Mouse (Mus musculus) liver, postnatal 0 days (tissue): ENCODE results near the gene Wwox. TPM values are rescaled to one million over a fixed set of nuclear protein-coding genes. Genes with fewer than 3 reads are reported as not detected.

ENCODE experiments used
- ATAC-seq: fragments of 200-750 bp; cut with Nextera tagmentation; 2 replicates; pipeline ENCODE4 v1.8.0; 2017; ENCODE audit warnings: mild to moderate bottlenecking, moderate library complexity
- DNase-seq: peaks from one replicate; pipeline ENCODE4 v3.0.0-alpha.2; 2016
- H3K27ac ChIP-seq: fragments of 300-500 bp; sonication (generic); 2 replicates; pipeline ENCODE4 v1.5.1; 2014; ENCODE audit warnings: antibody characterized with exemption, moderate library complexity, mild to moderate bottlenecking, low read depth
- H3K27me3 ChIP-seq: fragments of 300-500 bp; sonication (generic); 2 replicates; pipeline ENCODE4 v1.6.1; 2014; ENCODE audit warnings: low read length, control low read depth, mixed read lengths; ENCODE audit not compliant: insufficient read depth
- H3K36me3 ChIP-seq: fragments of 300-500 bp; sonication (generic); replicated peaks from 2 replicates; pipeline ENCODE4 v1.6.1; 2014; ENCODE audit warnings: mild to moderate bottlenecking, control low read depth, low read length, moderate library complexity, mixed read lengths; ENCODE audit not compliant: insufficient read depth
- H3K4me1 ChIP-seq: fragments of 300-500 bp; sonication (generic); 2 replicates; pipeline ENCODE4 v1.6.1; 2014; ENCODE audit warnings: antibody characterized with exemption, mild to moderate bottlenecking, control low read depth; ENCODE audit not compliant: insufficient read depth
- H3K4me2 ChIP-seq: fragments of 300-500 bp; sonication (generic); 2 replicates; pipeline ENCODE4 v1.6.1; 2014; ENCODE audit warnings: low read depth, mild to moderate bottlenecking, low read length, moderate library complexity, mixed read lengths
- H3K4me3 ChIP-seq: fragments of 300-500 bp; sonication (generic); 2 replicates; pipeline ENCODE4 v1.5.1; 2014; ENCODE audit warnings: low read depth, low read length
- H3K9ac ChIP-seq: fragments of 300-500 bp; sonication (generic); replicated peaks from 2 replicates; pipeline ENCODE4 v1.6.1; 2014; ENCODE audit warnings: mild to moderate bottlenecking, moderate library complexity
- H3K9me3 ChIP-seq: fragments of 300-500 bp; sonication (generic); 2 replicates; pipeline ENCODE4 v1.6.1; 2016; ENCODE audit warnings: mild to moderate bottlenecking, control low read depth, low read length, mixed read lengths
- CTCF ChIP-seq: sonication (generic); IDR thresholded peaks from 2 replicates; pipeline ENCODE4 v1.5.1; 2016; ENCODE audit warnings: antibody characterized with exemption, low read depth
- EP300 ChIP-seq: IDR thresholded peaks from 2 replicates; pipeline ENCODE4 v1.6.1; 2016; ENCODE audit warnings: antibody characterized with exemption, low read depth, mild to moderate bottlenecking
- WGBS: fragments of 180-500 bp; shearing (Covaris S2); extraction: QIAGEN DNeasy Blood & Tissue Kit; methylation state at CpG from one replicate; pipeline ENCODE4 v1.1.7; 2014; ENCODE audit not compliant: insufficient replicate concordance; 5-methylcytosine and 5-hydroxymethylcytosine counted together
- polyA plus RNA-seq: library from polyadenylated mRNA; unstranded; fragments of >200 nt; fragmentation: Nextera tagmentation; extraction: Ambion mirVana; gene quantifications from 2 replicates; pipeline ENCODE4 v1.2.1, GENCODE M21; 2015

Gene Wwox
- polyA plus RNA-seq, 1 experiment from 2014 or later, result 3.9 TPM

DNA sequence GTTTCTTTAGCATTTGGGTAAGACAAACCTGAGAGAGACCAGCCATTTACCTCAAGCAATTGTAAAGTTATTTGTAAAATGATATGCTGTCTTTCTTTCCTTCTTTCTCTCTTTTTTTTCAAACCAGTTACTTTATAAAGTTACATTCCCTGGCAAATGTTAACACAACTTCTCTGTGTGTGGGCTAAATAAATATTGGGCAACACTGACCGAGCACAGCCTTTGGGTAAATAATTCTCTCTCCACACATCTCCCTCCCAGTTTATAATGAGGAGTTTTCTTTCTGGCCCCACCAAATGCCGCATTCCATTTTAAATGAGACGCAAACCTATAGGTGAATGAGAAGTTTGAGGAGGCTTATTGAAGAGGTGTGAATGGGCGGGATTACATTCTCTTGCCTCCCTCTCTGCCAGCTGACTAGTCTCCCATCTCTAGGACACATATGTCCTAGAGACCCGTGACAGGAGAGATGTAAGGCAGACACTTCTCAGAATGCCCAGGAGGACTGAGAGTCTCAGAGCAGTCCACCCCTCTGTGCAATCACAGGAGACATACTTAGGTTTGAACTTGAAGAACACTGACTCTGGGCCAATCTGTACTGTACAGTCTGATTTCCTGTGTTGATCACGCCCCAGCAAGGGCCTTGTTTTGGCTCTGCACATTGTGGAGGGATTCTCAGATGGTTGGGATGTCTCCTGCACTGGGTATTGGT is 116.2 kb downstream of the Wwox start:
- WGBS, result 50% methylated on average over 6 of the region's 6 CpGs
- Histone ChIP-seq H3K4me2 (peak overlapping the region; percentile 24; the same call in 1 of the 2 replicates), H3K4me1 (peaks cover 9% of the 10 kb centered on the region), H3K27ac (peak overlapping the region; percentile 76), H3K27me3 (no peaks in the 10 kb centered on the region), H3K4me3 (no peak overlapping the region), H3K9me3 (no peaks in the 10 kb centered on the region), H3K9ac (no peak overlapping the region), H3K36me3 (no peaks in the 10 kb centered on the region)
- no peak for TF ChIP-seq EP300
- no peak for TF ChIP-seq CTCF
- ATAC-seq, result peak; percentile 75
- DNase-seq, result no peak

DNA sequence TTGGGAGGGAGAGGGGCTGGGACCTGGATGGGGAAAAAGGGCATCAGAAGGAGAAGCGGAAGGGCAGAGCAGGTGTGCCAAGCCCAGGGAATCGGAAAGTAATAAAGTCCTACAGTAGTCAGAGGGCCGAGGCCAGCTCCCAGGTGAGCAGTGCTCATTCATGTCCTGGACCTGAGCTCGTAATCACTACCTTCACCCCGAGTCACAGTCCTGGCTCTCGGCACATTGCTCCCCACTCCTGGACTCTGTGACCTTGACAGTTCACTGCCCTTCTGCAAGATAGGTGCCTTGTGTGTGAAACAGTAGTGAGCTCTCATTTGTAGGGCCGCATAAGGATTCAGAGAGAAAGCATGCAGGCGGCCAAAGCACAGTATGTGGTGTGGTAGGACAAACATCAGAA is 121.7 kb downstream of the Wwox start:
- Histone ChIP-seq H3K4me3 (no peak overlapping the region), H3K27me3 (no peaks in the 10 kb centered on the region), H3K9me3 (no peaks in the 10 kb centered on the region), H3K9ac (no peak overlapping the region), H3K4me1 (peaks cover under 1% of the 10 kb centered on the region), H3K27ac (no peak overlapping the region), H3K36me3 (no peaks in the 10 kb centered on the region), H3K4me2 (no peak overlapping the region)
- WGBS, result 57% methylated on average over 8 of the region's 8 CpGs
- ATAC-seq, result peak; percentile 23; the same call in 1 of the 2 replicates
- DNase-seq, result no peak
- TF ChIP-seq EP300 (no peak), CTCF (no peak)

DNA sequence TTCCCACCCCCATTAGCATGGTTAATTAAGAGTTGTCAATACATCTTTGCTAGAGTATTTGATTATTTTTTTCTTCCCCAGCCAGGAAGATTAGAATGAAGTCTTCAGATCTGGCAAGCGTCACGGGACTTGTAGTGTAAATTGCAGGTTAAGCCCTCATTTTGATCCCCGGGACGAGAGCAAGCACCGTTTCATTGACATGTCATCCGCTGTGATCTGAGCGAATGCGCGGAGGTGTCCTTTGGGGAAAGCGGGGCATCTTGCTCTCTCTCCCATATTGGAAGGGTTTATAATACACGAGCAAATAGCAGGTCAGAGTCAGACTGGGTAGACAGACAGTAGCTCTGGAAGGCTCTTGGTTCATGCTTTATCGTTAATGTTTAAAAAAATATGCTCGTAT is 123.0 kb downstream of the Wwox start:
- no peaks in the 10 kb centered on the region for H3K9me3 ChIP-seq
- H3K4me3 ChIP-seq, result no peak overlapping the region
- no peaks in the 10 kb centered on the region for H3K4me1 ChIP-seq
- WGBS, result 87% methylated on average over 13 of the region's 13 CpGs
- DNase-seq, result no peak
- H3K9ac ChIP-seq, result no peak overlapping the region
- no peak overlapping the region for H3K4me2 ChIP-seq
- no peak for ATAC-seq
- H3K27ac ChIP-seq, result no peak overlapping the region
- H3K27me3 ChIP-seq, result no peaks in the 10 kb centered on the region
- no peak for TF ChIP-seq CTCF
- H3K36me3 ChIP-seq, result no peaks in the 10 kb centered on the region

DNA sequence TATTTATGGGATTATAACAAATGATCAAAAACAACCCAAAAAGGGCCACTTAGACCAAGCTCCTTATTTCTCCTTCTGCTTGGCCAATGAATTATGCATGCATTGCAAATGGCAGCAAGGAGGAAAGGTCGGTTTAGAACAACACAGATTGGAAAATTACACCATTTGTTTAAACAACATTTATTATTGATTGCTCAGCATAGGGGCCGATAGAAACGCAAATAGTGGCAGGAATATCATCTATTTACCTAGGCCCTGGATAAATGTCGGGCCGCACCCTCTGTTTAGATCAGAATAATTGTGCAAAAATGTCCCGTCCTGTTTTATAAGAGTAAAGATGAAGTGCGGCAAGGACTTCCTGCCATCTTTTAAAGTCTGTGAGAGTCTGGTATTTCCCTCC is 123.9 kb downstream of the Wwox start:
- H3K4me1 ChIP-seq, result no peaks in the 10 kb centered on the region

DNA sequence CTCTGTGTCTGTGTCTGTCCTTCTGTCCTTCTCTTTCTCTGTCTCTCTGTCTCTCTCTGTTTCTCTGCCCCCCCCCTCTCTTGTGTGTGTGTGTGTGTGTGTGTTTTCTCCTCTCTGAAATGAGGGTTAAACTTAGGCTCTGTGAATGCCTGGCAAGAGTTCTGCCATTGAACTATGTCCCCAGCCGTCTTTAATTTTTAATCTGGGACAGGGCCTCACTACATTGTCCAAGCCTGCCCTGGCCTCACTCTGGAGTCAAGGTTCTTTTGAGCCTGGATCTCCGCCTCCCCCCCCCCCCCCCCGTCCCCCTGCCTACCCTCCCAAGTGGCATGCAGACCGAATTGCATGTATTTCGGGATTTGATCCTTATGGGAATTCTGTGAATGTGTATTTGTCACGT is 124.6 kb downstream of the Wwox start:
- H3K4me2 ChIP-seq, result no peak overlapping the region
- H3K36me3 ChIP-seq, result no peaks in the 10 kb centered on the region
- no peak overlapping the region for H3K9ac ChIP-seq
- no peaks in the 10 kb centered on the region for H3K4me1 ChIP-seq
- no peaks in the 10 kb centered on the region for H3K9me3 ChIP-seq
- no peak for ATAC-seq
- H3K4me3 ChIP-seq, result no peak overlapping the region
- TF ChIP-seq CTCF (no peak), EP300 (no peak)
- WGBS, result 60% methylated on average over 5 of the region's 6 CpGs
- no peak overlapping the region for H3K27ac ChIP-seq
- H3K27me3 ChIP-seq, result no peaks in the 10 kb centered on the region
- DNase-seq, result no peak

More for the DNA sequence above, 123.9 kb downstream of the Wwox start:
- Histone ChIP-seq H3K4me3 (no peak overlapping the region), H3K36me3 (no peaks in the 10 kb centered on the region), H3K9me3 (no peaks in the 10 kb centered on the region), H3K27me3 (no peaks in the 10 kb centered on the region), H3K4me2 (no peak overlapping the region), H3K27ac (no peak overlapping the region), H3K9ac (no peak overlapping the region)
- ATAC-seq (no peak), DNase-seq (no peak)
- WGBS, result 68% methylated on average over 7 of the region's 7 CpGs
- TF ChIP-seq CTCF, result no peak
- no peak for TF ChIP-seq EP300

DNA sequence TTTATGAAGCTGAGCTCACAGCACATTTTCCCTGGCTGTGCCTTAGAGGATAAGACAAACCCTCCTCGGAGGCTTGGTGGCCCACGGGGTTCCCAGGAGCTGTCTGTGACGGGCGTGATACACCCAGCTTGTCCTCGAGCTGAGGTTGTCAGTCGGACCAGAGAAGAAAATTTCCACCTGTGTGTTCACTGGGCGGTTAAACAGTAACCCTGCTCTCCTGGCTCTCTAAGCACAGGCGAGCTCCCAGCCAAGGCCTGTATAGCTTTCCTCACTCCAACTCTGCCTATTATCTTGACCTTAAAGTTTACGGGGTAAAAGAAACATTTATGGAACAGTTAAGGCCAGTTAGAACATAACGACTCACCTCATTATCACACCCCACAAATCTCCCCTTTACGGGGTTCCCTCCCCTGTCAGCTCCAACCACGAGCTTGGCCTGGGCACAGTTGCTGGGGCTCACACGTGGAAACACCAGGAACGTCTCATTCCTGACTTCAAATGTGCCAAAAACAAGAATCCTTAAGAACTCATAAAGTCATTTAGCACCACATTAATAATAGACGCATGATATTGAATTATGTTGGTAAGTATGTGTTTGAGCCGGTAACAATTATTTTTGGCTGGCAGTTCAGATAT is 129.2 kb downstream of the Wwox start:
- no peak overlapping the region for H3K9ac ChIP-seq
- H3K9me3 ChIP-seq, result no peaks in the 10 kb centered on the region
- H3K36me3 ChIP-seq, result no peaks in the 10 kb centered on the region
- 56% methylated on average over 16 of the region's 16 CpGs for WGBS
- H3K4me2 ChIP-seq, result no peak overlapping the region
- H3K4me3 ChIP-seq, result no peak overlapping the region
- ATAC-seq (peak; percentile 72), DNase-seq (no peak)
- no peaks in the 10 kb centered on the region for H3K27me3 ChIP-seq
- H3K27ac ChIP-seq, result peak overlapping the region; percentile 60
- no peak for TF ChIP-seq CTCF
- H3K4me1 ChIP-seq, result no peaks in the 10 kb centered on the region
